Comparison of ENCODE assay signal across 25 mouse cellular contexts in genomic region chr14:21549608-21550115, GRCm38 (mm10).
A peak's percentile ranks its signal among the peaks of the same experiment; 100 is the strongest.
DNase-seq lines count a peak whose midpoint lies in the region; ATAC-seq and TF ChIP-seq lines count a peak whose summit lies in the region.
"Had no signal": no experiment of that assay in that cellular context is flagged by ENCODE, and none has a peak within 500 bp of the region (broad histone marks: within the 10 kb centered on the region; RNA-seq: fewer than 3 reads in every experiment).

No protein-coding gene starts in this region.

- no peak for TF ChIP-seq RAD21 in MEL (IDR thresholded peaks at IDR 0.05; ENCODE audit: low read depth, low read length)

- TF ChIP-seq EP300 in MEL (IDR thresholded peaks at IDR 0.05; ENCODE audit: low read depth in 1 of 2, low read length in 2 of 2), result no peak

- H3K4me3 ChIP-seq in erythroblast, embryonic 14.5 days (replicated peaks), result peak overlapping the region; percentile 2
- H3K4me3 ChIP-seq in MEL (ENCODE audit: control insufficient read depth in 1 of 2, insufficient read depth in 1 of 2, low read depth in 2 of 2, low read length in 2 of 2), result peak overlapping the region in 1 of 2 experiments; percentile 30; a peak in 1 of 4 replicates
- H3K4me3 ChIP-seq in liver, embryonic 12.5 days, result peak overlapping the region; percentile 14
- H3K4me3 ChIP-seq in limb, embryonic 10.5 days, result no peak overlapping the region
- H3K4me3 ChIP-seq: hindbrain, embryonic 10.5 days; intestine, embryonic 15.5 days; midbrain, embryonic 13.5 days; neural tube, embryonic 12.5 days had no signal

- TF ChIP-seq CTCF in MEL (IDR thresholded peaks at IDR 0.05 in 2 of 3, conservative IDR thresholded peaks at IDR 0.05 in 1 of 3; ENCODE audit: control insufficient read depth in 1 of 3, insufficient read depth in 1 of 3, low read depth in 2 of 3, low read length in 3 of 3, poor library complexity in 1 of 3, severe bottlenecking in 1 of 3), result no peak

- no peak for TF ChIP-seq POLR2A in MEL (IDR thresholded peaks at IDR 0.05; ENCODE audit: control insufficient read depth in 1 of 2, insufficient read depth in 1 of 2, low read depth in 1 of 2, low read length in 2 of 2, poor library complexity in 1 of 2)

- no peaks in the 10 kb centered on the region for H3K9me3 ChIP-seq in erythroblast, embryonic 14.5 days (ENCODE audit: control insufficient read depth, low read length)
- no peaks in the 10 kb centered on the region for H3K9me3 ChIP-seq in MEL (replicated peaks; ENCODE audit: insufficient read depth, low read length)
- H3K9me3 ChIP-seq in liver, embryonic 12.5 days (replicated peaks), result no peaks in the 10 kb centered on the region
- H3K9me3 ChIP-seq in limb, embryonic 10.5 days (replicated peaks), result no peaks in the 10 kb centered on the region
- H3K9me3 ChIP-seq: hindbrain, embryonic 10.5 days; intestine, embryonic 15.5 days; midbrain, embryonic 13.5 days; neural tube, embryonic 12.5 days had no signal

- H3K79me2 ChIP-seq in MEL (ENCODE audit: control insufficient read depth, insufficient read depth, low read length, poor library complexity), result no peaks in the 10 kb centered on the region

- no peaks in the 10 kb centered on the region for H3K36me3 ChIP-seq in erythroblast, embryonic 14.5 days (ENCODE audit: control insufficient read depth)
- H3K36me3 ChIP-seq in MEL (ENCODE audit: control insufficient read depth in 1 of 2, insufficient read depth in 2 of 2, low read length in 2 of 2), result peaks cover 0 to 24% of the 10 kb centered on the region in 2 experiments; a peak in 2 of 4 replicates
- no peaks in the 10 kb centered on the region for H3K36me3 ChIP-seq in liver, embryonic 12.5 days
- no peaks in the 10 kb centered on the region for H3K36me3 ChIP-seq in limb, embryonic 10.5 days
- H3K36me3 ChIP-seq: hindbrain, embryonic 10.5 days; intestine, embryonic 15.5 days; midbrain, embryonic 13.5 days; neural tube, embryonic 12.5 days had no signal

- peaks cover 40% of the 10 kb centered on the region for H3K4me1 ChIP-seq in erythroblast, embryonic 14.5 days (ENCODE audit: control insufficient read depth)
- H3K4me1 ChIP-seq in MEL (ENCODE audit: control insufficient read depth in 1 of 2, insufficient read depth in 2 of 2, low read length in 2 of 2), result peaks cover 12 to 24% of the 10 kb centered on the region in 2 experiments
- peaks cover 48% of the 10 kb centered on the region for H3K4me1 ChIP-seq in liver, embryonic 12.5 days
- peaks cover 32% of the 10 kb centered on the region for H3K4me1 ChIP-seq in limb, embryonic 10.5 days

- DNase-seq in MEL (ENCODE audit: low read depth, low spot score), result no peak
- DNase-seq in limb, embryonic 10.5 days (ENCODE audit: low spot score), result no peak
- no peak for DNase-seq in thymus, adult 18-20 months
- DNase-seq: adrenal gland, adult 2 months; cerebellum, adult 2 months; cerebellum, postnatal 25 days; gastrocnemius, postnatal 25 days; heart, adult 18-20 months; kidney, adult 8-10 months; kidney, postnatal 10 days; lung, adult 2 months; lung, postnatal 14 days; right cerebral cortex, postnatal 4 days; thymus, postnatal 36 days had no signal

- H3K4me2 ChIP-seq in liver, embryonic 12.5 days, result peak overlapping the region; percentile 60
- H3K4me2 ChIP-seq: intestine, embryonic 15.5 days; midbrain, embryonic 13.5 days; neural tube, embryonic 12.5 days had no signal

- H3K27ac ChIP-seq in MEL (ENCODE audit: control insufficient read depth, low read depth, low read length), result peak overlapping the region; percentile 85
- peak overlapping the region; percentile 75 for H3K27ac ChIP-seq in liver, embryonic 12.5 days
- no peak overlapping the region for H3K27ac ChIP-seq in limb, embryonic 10.5 days
- H3K27ac ChIP-seq: hindbrain, embryonic 10.5 days; intestine, embryonic 15.5 days; neural tube, embryonic 12.5 days had no signal

- 0 out of 2 replicates have a peak overlapping the region, but pooled peaks have one; percentile 15 for H3K9ac ChIP-seq in MEL (ENCODE audit: control insufficient read depth, low read depth, low read length, poor library complexity, severe bottlenecking)
- H3K9ac ChIP-seq in liver, embryonic 12.5 days, result 0 out of 2 replicates have a peak overlapping the region, but pooled peaks have one; percentile 31
- H3K9ac ChIP-seq: intestine, embryonic 15.5 days; midbrain, embryonic 13.5 days; neural tube, embryonic 12.5 days had no signal

- no peak for ATAC-seq in erythroblast, adult 5-6 weeks (replicated peaks; ENCODE audit: low FRiP score, poor library complexity, severe bottlenecking)
- peak; percentile 80 for ATAC-seq in liver, embryonic 12.5 days
- ATAC-seq in megakaryocyte progenitor cell, adult 5-6 weeks (replicated peaks; ENCODE audit: poor library complexity), result 0 out of 2 replicates have a peak, but pooled peaks have one; percentile 20
- no peak for ATAC-seq in cerebellum, adult (ENCODE audit: insufficient number of reproducible peaks, low FRiP score, low TSS enrichment)
- ATAC-seq: forebrain, embryonic 16.5 days; hindbrain, embryonic 16.5 days; intestine, embryonic 15.5 days; midbrain, embryonic 13.5 days had no signal

- 51% methylated on average over 6 of the region's 6 CpGs for WGBS in liver, embryonic 12.5 days (ENCODE audit: insufficient replicate concordance)
- WGBS in limb, embryonic 10.5 days, result 93% methylated on average over 6 of the region's 6 CpGs

- H3K27me3 ChIP-seq in erythroblast, embryonic 14.5 days (ENCODE audit: control insufficient read depth), result no peaks in the 10 kb centered on the region
- H3K27me3 ChIP-seq in MEL (ENCODE audit: control insufficient read depth in 1 of 2, insufficient read depth in 2 of 2, low read length in 2 of 2), result no peaks in the 10 kb centered on the region
- H3K27me3 ChIP-seq in liver, embryonic 12.5 days (replicated peaks), result no peaks in the 10 kb centered on the region
- no peaks in the 10 kb centered on the region for H3K27me3 ChIP-seq in limb, embryonic 10.5 days (ENCODE audit: low read depth, poor library complexity, severe bottlenecking)
- H3K27me3 ChIP-seq: intestine, embryonic 15.5 days; midbrain, embryonic 13.5 days; neural tube, embryonic 12.5 days had no signal

TF ChIP-seq in MEL, 35 proteins besides CTCF, POLR2A, EP300 and RAD21:
- TF ChIP-seq NRF1 (IDR thresholded peaks at IDR 0.05; ENCODE audit: insufficient read depth, low read depth, low read length, poor library complexity, severe bottlenecking) (peak; percentile 70), CHD1 (IDR thresholded peaks at IDR 0.05; ENCODE audit: low read depth, low read length) (no peak)

Comparison
In these comparisons a context has a peak if more than half of its experiments do, and no peak if none do; other contexts are left out.
1. ATAC-seq: peak in liver, embryonic 12.5 days (single experiment) and megakaryocyte progenitor cell, adult 5-6 weeks (single experiment); none in erythroblast, adult 5-6 weeks (single experiment) and cerebellum, adult (single experiment).